Mouse (Mus musculus) T-helper 17 cell (primary cell): Measurements from ENCODE around the gene Plcd1.

ENCODE experiments used
- in situ Hi-C, 2 experiments: fragments of 300-600 bp; cut with MboI, MseI; formaldehyde crosslinking; loops; 1 replicate in 1 of 2; 2 replicates in 1 of 2; pipeline ENCODE4 v1.15.1; 2025; ENCODE audit warnings: high pct_unique_total_duplicates in 2 of 2

The Plcd1 gene

DNA sequence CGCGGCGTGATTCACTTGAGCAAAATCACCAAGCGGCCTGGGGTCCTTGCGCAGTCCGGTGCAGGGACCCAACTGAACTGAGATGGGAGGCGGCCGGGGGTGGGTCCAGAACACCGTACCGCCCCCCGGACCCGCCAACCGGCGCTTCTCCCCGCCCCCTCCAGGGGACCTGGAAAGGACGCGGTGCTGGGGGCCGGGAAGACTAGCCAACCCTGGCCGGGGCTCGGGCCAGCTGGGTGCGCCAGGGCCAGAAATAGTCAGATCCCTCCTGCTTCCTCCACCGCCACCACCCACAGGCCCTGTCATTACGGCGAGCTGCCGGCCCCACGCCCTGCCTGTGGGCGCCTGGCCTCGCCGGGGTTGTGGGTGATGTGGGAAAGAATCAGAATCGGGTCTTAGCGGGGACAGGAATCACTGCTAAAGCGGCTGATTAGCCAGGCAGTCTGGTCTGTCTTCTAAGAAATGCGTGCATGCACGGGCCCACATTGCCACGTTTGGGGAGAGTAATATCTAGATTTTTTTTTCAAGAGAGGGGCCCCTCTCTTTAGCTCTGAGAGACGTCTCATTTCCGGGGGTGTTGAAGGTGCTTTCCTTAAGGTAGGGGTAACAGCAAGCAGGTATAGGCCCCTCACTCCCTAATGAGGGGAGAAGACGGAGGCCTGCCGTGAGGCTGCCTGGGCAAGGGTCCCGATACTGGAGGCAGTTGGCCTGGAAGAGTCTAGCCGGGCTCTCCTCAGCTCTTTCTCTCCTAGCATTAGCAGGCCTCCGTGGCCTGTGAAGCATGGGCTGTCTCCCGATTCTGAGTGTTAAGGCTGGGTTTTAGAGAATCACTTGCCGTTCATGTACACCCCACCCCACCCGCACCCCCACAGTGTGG lies at the start of gene Plcd1:
TSS of gene Plcd1 (minus strand) at position 84 of the 877 bp plus-strand sequence.
- in situ Hi-C loops = no loop called here

DNA sequence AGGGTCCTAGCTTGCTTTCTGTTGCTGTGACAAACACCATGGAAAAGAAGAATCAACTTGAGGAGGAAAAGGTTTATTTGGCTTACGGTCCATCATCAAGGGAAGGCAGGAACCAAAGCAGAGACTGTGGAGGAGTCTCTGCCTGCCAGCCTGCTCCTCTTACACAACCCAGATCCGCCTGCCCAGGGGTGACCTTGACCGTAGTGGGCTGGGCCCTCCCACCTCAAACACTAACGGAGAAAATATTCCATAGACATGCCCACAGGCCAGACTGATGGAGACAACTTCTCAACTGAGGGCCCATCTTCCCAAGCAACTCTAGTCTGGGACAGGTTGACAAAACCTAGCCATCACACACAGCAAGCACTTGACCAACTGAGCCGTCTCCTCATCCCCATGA lies 48.8 kb upstream of the Plcd1 start:
- in situ Hi-C loops = no loop called here

DNA sequence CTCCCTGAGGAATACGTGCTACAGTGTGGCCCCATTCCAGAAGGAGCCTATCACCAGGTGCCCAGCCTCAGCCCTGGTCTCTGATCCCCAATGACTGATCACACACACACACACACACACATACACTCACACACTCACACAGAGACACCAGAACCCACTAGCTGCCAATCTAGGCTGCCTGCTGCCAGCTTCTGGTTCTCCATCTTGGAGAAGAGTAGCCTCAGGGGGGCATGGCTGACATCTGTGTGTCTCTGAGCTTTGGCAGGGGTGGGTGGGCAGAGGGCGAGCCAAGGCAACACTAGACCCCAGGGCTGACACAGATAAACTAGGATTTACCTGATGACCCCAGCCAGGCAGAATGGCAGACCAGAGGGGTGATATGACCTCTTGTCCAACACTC lies 45.5 kb upstream of the Plcd1 start:
- in situ Hi-C loops = loop anchor here in 1 of 2 experiments (5.0 kb wide), 1 partner anchor 102 kb away; no protein-coding TSS in a partner anchor

DNA sequence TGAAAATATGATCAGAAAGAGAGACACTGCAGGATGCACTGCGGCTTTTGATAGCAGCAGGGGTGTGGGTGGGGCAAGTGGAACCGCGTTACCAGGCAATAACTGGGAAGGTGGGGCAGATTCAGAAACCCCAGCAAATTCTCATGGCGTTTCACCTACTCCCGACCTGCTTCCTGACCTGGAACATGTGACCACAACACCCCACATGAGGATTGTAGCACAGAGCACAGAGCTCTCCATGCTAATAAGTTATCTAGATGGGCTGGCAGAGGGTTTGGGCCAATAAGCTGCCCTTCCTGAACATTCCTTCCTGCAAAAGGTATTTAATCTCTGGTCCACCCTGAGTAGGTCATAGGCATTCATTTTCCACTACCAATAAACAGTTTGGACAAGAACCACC lies 37.4 kb upstream of the Plcd1 start:
- in situ Hi-C loops = no loop called here

DNA sequence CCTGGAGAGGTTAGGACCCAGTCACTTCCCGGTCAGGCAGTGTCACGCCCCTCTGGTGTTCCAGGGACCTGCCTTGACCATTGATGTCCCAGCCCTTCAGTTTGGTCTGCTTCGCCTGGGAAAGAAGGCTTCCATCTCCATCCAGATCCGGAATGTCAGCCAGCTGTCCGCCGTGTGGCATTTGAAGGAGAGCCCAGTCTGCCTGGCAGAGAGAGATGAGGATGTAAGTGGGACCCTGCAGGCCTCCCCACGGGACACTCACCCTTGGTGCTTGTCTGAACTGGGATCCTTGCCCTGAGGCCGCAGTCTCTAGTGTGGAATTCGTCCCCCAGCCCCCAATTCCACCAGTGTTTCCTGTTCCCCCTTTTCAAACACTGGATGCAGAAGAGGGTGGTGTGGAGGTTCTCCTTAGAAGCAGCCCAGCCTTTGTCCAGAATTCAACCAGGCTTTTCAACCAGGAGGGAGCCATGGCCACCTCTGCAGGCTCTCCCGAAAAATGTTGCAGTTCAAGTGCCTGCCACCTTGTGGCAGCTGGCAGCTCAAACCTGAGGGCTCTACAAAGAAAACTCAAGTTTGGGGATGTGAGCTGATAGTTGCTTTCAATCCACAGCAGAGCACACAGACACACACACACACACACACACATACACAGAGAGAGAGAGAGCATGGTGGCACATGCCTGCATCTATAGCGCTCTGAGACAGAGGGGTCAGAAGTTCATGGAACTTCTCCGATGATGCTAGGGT lies 35.3 kb upstream of the Plcd1 start:
- in situ Hi-C loops = no loop called here

DNA sequence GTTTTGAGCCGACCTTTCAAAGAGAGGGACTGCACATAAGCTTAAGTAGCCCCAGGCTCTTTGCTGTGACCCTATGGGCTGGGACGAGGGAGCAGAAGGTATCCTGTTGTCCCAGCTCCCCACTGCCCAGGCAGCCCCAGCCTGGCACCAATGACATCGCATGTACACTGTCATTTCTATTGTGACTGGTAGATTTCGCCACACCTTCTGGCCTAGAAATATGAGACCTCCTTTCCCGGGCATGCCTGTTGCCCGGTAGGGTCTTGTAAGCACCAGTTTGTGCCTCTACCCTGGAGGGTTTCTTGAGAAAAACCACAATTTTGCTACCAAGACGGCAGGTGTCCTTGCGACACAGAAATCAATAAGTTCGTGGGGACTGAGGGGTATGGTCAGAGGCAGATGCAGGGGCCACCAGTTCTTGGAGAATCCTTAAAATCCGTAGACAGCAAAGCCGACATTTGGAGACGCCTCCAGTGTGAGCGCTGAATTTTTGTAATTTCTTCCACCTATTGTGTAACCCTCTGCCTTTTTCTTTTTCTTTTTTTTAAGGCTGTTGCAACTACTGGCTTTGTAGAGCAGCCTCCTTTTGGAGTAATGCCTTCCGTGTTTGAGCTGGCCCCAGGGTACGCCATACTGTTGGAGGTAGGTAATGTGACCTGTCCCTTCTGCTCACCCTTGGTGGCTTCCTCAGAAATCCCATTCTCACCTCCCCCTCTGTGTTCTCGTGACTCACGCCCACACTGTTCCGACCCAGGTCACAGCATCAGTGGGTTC lies 29.5 kb upstream of the Plcd1 start:
- in situ Hi-C loops = no loop called here

DNA sequence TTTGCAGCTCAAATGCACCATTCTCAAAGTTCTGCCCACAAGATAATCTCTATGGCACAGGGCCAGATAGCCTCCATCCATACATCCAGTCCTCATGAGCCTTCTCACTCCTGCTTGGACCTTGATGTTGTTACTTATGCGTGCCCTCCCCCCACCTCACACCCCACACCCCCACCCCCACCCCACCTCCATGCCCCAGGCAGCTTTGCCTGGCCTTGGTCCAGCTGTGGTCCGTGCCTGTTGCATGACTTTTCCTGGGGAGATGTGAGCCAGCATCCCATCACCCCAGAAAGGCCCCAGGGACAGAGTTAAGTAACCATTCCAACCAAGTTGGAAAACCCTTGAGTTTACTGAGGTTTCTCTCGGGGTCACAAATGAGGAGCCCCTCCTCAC lies 26.9 kb upstream of the Plcd1 start:
- in situ Hi-C loops = no loop called here

DNA sequence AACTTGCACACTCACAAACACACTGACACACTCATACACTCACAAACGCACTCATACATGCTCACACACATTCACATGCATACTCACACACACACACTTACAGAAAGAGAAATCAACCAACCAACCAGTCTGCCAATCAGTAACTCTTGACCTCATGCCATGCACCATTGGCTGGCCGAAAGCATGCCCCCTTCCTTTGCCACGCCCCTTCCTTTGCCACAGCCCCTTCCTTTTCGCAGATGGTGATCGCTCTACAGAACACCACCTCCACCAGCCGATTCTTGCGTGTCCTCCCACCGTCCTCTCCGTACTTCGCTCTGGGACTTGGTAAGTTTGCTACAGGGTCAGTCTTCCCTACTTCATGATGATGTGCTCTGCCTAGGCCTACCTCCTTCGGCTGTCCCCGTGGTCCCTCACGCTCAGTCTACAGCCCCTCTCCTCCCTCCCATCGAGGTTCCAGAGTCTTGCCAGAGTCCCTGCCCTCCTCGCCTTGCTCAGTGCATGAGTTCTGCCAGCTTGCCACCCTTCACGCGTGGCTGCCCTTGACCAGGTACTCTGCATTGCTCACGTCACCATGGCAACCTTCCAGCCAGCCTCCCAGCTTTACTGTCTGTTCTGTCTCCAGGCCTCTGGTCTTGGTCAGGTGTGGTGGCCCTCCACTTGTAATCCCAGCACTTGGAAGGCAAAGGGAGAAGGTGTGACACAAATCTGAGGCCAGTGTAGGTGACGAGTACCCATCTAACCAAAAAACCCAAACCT lies 26.3 kb upstream of the Plcd1 start:
- in situ Hi-C loops = no loop called here

DNA sequence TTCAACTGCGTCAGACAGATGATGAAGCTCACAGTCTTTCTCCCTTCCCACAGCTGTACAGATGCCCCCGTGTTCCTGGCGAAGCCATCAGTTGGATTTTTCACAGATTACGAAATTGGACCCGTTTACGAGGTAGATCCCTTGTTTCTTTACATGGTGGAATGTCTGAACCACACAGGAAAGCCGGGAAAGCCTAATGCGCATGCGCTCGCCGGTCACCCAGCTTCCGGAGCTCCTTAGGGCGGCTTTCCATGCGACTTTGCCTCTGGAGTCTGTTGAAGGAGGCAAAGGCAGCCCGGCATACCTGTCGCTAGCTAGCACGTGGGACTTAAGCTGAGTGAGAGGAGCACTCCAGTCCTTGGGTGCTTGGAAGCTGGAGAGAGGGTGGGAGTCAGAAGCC lies 21.6 kb upstream of the Plcd1 start:
- in situ Hi-C loops = no loop called here

DNA sequence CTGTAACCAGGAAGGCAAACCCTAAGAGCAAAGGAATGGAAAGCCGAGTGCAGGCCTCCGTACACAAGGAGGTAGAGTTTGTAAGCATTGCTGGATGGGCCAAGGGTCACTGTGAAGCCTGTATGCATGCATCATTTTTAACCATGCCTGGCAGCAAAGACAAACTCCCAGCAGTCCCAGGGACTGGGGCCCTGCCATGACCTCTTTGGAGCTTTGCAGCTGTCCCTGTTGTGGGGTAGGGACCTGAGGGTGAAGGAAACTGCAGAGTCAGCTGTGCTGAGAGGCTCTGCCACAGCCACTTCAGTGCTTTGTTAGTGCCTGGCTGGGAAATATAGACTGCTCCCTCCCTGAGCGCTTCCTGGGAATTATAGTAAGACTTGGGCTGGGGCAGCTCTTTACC lies 17.3 kb upstream of the Plcd1 start:
- in situ Hi-C loops = no loop called here

DNA sequence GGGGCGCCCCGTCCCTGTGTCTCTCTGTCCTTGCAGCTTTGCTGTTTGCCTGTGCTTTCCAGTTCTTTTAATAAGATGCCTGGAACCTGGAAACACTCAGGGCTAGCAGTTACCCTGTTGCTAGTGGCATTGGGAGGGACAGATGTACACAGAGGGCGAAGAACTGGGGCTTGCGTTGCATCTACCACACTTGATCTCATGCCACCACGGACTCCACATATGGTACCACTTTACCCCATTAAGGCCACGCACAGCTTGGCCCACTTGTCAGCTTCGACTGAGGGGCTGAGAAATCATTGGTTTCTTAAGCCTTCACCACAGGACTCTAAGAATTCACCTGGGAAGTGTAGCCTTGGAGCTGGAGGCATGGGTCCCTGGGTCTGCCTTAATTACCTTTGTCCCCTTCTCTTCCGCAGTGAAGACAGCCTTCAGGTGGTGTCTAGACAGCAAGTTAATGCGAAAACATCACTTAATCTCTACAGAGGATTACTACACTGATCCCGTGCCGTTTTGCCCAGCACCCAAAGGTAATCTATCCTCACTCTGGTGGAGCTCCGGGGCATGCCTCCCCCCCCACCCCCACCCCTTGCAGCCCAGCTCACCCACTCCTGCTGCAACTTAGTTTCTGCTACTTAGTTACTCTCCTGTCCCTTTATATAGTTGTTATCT lies 16.5 kb upstream of the Plcd1 start:
- in situ Hi-C loops = no loop called here

DNA sequence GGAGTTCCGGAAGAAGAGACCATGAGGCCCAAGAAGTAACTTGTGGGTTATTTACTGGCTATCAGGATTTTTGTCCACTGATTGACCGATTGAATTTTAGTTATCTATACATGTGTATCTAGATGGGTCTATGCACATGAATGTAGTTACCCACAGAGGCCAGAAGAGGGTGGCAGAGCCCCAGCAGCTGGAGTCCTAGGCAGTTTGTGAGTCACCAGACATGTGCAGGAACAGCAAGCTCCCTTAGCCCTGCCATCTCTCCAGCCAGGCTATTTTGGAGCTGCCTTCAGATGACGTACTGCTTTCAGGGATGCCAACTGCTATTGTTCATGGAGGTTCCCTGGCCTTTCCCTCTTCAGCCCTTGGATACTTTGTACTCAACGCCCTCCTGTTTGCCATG lies 14.3 kb upstream of the Plcd1 start:
- in situ Hi-C loops = no loop called here

DNA sequence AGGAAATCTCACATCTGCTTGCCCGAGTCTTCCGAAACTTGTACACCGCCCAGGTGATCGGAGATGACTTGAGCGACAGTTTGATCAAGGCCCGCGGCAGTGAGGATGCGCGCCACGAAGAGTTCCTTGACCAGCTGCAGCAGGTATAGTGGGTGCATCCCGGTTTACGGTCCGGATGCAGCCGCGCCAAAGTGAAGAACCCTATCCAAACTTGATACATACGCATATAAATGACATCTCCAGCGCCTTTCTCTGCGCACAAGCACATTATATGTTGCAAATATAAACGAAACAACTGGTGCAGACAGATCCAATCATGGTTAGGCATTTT lies 9.4 kb upstream of the Plcd1 start:
- in situ Hi-C loops = loop anchor here in 1 of 2 experiments (5.0 kb wide), 1 partner anchor 245 kb away; no protein-coding TSS in a partner anchor

DNA sequence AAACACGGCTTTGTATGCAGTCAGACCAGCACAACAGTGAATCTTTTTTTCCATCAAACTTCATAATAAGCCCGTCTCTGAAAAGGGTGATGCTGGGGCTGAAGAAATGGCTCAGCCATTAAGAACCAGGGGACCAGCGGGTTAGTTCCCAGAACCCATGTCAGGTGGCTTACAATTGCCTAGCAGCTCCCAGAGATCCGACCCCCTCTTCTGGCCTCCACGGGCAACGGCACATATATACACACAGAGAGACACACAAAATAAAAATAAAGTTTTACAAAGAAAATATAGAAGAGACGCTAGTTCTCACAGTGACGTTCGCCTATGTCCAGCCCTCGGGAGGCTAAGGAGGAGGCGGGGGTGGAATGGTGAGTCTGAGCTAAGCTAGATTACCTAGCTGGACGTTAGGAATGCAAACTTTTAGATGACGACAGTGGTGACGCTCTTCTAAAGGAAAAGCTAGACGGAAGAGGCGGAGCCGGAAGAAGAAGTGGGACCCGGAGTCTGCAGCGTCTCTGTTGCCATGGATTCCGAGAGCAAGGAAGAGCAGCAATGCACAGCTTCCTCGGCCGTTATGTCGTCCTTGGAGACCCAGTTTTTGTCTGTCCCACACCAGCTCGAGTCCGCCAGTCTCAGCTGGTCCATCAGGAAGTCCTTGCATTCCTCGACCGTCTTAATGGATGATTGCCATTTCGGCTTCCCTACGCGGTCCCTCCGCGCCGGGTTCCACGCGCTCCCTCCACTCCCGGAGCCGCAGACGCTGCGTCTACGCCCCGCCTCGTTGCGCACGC lies 8.9 kb upstream of the Plcd1 start, which contains the start of gene Dlec1:
TSS of gene Dlec1 (plus strand) at position 487 of the 791 bp plus-strand sequence.
- in situ Hi-C loops = loop anchor here in 1 of 2 experiments (5.0 kb wide), 1 partner anchor 245 kb away; no protein-coding TSS in a partner anchor

DNA sequence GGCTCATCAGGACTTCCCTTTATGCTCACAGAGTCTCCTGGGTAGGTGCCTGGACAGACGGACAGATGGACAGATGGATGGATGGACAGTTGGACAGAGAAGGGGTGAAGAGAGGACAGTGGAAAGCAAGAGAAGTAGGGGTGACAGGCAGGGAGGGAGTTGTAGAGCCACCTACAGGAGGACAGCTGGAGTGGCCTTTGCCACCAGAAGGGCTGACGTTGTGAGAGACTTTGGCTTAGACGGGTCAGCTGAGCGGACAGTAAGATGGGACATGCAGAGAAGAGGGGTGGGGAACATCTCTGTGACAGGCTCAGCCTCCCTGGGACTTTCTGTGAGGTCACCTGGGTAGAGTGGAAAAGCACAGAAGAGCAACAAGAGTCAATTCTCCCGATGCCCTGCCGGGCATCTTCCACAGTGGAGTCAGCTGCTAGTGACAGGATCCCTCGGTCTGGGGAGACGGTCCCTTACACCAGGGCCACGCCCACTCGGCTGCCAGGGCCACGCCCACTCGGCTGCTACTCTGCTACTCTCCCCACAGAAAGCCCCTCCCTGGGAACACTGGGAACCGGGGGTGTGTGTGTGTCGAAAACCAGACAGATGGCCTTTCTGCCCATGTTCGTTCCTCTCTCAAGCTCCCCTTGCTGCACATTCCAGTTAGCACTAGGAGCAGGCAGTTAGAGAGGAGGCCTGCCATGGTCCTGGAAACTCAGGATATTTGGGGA lies 7.0 kb upstream of the Plcd1 start:
- in situ Hi-C loops = loop anchor here in 1 of 2 experiments (5.0 kb wide), 1 partner anchor 247 kb away; no protein-coding TSS in a partner anchor

DNA sequence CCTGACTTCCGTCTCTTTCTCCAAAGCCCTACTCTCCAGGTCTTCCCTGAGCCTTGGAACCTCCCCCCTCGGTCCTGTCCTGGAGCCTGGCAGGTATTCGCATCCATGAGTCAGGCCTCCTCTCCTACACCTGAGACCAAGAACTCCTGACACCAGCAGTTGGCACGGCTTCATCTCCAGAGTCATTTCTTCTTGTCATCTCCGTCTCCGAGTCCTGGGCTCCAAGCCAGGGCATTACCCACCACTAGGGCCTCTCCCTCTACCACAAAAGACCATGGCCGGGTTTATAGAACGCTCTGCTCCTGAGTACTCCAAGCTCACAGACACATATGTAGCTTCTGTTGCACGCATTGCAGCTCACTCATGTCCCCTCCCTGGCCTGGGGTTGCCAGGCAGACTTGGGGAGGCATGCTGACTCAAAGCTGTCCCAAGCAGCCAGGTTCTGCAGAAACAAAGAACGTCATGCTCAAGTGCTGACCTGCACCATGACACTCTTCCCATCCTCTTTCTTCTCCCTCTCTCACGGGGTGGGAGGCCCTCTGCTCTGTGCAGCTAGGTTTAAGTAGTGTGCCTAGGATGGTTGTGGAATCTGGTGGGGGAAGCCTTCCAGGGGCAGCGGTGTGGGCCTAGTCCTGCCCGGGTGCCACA lies 1.3 kb upstream of the Plcd1 start:
- in situ Hi-C loops = no loop called here

DNA sequence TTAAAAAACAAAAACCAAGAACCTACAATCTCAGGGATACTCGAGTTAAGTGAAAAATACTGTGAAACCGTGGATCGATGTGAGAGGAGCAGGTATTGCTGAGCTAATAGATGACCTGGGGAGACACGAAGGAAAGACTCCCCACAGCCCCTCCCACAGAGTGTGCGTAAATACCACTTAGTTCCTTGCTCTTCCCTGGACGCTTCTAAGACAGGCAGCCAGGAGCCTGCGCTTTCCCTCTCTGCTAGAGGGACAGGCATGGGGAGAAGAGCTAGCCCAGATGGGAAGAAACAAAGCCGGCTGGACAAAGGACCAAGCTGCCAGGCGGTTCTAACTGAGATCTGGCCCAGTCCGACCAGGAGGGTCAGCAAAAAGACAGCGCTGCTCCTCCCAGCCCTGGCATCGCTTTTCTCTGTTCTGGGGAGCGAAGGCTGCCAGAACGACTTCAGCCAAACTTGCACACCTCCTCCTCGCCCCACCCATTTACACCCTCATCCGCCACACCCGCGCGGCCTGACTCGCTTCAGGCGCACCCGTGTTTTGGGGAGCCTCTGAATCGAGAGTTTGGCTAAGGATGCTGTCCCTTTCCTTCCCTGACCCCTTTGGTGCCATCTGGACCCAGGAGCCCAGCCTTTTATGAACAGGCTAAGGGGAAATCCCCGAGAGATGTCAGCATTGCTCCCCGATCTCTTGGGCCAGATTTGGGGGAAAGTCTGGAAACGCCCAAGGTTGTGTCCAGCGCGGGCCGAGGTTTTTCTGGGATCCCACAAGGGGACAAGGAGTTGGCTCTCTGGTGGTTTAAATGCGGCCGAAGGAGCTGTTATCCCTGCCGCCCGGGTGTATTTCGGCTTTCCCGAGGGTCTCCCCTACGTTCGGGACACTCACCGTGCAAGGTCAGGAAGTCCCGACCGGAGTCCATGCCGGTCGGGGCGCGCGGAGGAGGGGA lies 556 bp downstream of the Plcd1 start:
- in situ Hi-C loops = no loop called here
